Mouse (Mus musculus): Measurements from ENCODE around the gene Vrtn.

The Vrtn gene

DNA sequence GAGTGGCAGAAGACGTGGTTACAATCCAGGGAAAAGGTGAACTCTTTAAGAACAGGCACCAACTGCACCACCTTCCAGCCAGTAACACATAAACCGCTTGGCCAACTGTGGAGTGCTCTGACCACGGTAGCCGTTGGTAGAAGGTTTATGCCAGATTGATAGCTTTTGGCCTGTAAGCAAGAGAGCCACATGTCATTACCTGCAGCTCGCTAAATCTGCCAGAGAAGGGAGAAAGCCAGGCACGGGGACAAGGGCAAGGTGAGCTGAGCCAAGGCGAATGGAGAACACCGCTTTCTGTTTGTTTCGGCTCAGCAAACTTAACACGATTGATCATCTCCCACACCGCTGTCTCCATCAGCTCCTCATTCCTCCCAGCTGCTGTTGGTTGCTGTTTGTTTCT, 48.2 kb downstream of the Vrtn start:
- no peak for DNase-seq (ENCODE audit: low read depth)

- no peak for DNase-seq (ENCODE audit: low read depth)
Measured at GRCm38 (mm10) chr12:84691347-84691746, 50.5 kb downstream of the Vrtn start.

DNA sequence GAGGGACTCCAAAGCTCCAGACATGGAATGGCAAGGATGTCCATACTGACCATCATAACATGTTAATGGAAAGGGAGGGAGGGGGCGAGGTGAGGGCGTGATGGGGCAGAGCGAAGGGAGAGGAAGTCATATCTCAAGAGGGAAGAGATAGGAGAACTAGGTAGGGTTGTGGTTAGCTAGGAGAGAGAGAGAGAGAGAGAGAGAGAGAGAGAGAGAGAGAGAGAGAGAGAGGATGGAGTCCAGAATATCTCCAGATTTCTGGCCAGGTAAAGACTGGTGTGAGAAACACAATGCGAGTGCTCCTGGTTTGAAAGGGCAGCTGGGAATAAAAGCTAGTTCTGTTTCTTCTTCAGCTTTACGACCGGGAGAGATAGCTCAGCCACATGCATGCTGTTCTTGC, 51.3 kb downstream of the Vrtn start:
- DNase-seq (ENCODE audit: low read depth): no peak

DNA sequence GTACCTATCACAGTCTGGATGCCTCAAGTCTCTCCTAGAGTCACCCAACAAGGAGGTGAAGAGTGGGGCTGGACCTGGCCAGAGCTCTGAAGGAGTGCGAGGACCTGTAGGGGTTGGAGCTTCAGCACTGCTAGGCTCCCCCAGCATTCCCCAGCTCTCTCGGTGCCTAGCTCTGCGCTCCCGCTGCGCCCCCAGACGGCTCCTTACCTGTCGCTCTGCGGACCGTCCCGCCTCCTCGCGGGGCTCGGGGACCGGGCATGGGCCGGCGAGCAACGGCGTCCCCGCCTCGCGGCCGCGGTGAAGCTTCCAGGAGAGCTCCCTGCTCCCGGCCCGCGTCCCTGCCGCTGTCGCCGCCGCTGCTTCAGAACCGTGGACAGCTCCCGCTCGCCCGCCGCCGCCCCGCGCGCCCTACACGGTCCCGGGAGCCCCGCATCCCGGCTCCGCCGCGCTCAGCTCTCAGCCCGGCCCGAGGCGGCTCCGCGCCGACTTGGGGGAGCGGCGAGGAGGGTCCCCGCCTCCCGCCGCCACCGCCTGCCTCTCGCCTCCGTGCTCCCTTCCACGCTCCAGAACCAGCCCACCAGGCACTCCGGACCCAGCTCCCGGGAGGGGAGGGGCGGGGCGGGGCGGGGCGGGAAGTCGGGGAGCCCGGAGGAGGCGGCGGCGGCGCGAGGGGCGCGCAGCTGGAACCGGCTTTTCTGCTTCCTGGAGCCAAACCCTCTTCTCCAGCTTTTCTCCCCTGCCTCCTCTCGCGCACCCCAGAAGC, 57.7 kb downstream of the Vrtn start, which contains the start of gene Syndig1l:
TSS of gene Syndig1l (minus strand) at position 513 of the 763 bp plus-strand sequence.
- DNase-seq (ENCODE audit: low read depth): no peak
